Mouse (Mus musculus) CH12F3 (cell line): Measurements from ENCODE around the gene Rap1gap2.

Experiments
- in situ Hi-C: fragments of 300-500 bp; cut with MboI; formaldehyde crosslinking; loops from 2 replicates; pipeline ENCODE4 v1.14.3; 2020; ENCODE audit warnings: low sequenced_read_pairs

The Rap1gap2 gene

GRCm38 (mm10) chr11:74515046-74515445 lies 95.7 kb downstream of the Rap1gap2 start:
- in situ Hi-C loops = no loop called here

GRCm38 (mm10) chr11:74512595-74512994 lies 98.1 kb downstream of the Rap1gap2 start:
- in situ Hi-C loops = no loop called here

GRCm38 (mm10) chr11:74506275-74506674 lies 104.4 kb downstream of the Rap1gap2 start:
- in situ Hi-C loops = no loop called here

DNA sequence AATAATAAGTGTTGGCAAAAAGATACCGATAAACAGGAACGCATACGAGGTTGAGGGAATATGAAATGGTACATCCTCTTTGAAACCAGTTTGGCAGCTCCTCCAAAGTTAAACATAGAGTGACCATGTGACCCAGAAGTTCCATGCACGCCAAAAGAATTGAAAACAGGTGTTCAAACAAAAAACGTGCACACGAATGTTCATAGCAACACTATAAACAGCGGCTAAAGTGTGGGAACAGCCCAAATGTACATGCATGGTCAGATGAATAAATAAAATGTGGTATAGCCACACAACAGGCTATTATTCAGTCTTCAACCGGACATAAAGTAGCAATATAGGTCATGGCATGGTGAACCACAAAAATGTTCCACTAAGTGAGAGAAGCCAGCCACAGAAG lies 108.2 kb downstream of the Rap1gap2 start:
- in situ Hi-C loops = no loop called here

DNA sequence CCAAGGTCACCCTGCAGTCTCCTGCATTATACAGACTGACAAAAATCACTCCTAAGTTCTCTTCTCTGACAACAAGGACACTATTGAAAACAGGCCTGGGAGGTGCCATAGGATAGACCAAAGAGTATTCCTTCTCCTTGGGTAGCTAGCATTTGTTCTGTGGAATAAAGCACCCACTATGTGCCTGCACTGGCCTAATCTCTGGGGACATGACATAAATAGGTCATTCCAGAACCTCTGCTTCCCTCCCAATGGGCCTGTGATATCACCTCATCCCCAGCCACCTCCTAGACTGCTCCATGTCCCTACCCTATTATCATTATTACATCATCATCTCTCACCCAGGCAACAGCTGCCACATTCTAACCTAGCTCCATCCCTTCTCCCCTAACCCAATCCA lies 108.7 kb downstream of the Rap1gap2 start:
- in situ Hi-C loops = no loop called here

- in situ Hi-C loops = no loop called here
Measured at GRCm38 (mm10) chr11:74501061-74501460, 109.7 kb downstream of the Rap1gap2 start.

- in situ Hi-C loops = no loop called here
Measured at GRCm38 (mm10) chr11:74499521-74500099, 111.1 kb downstream of the Rap1gap2 start.

GRCm38 (mm10) chr11:74499058-74499457 lies 111.7 kb downstream of the Rap1gap2 start:
- in situ Hi-C loops = no loop called here

- in situ Hi-C loops = no loop called here
Measured at GRCm38 (mm10) chr11:74496581-74496980, 114.1 kb downstream of the Rap1gap2 start.

- in situ Hi-C loops = no loop called here
Measured at GRCm38 (mm10) chr11:74493936-74494335, 116.8 kb downstream of the Rap1gap2 start.

DNA sequence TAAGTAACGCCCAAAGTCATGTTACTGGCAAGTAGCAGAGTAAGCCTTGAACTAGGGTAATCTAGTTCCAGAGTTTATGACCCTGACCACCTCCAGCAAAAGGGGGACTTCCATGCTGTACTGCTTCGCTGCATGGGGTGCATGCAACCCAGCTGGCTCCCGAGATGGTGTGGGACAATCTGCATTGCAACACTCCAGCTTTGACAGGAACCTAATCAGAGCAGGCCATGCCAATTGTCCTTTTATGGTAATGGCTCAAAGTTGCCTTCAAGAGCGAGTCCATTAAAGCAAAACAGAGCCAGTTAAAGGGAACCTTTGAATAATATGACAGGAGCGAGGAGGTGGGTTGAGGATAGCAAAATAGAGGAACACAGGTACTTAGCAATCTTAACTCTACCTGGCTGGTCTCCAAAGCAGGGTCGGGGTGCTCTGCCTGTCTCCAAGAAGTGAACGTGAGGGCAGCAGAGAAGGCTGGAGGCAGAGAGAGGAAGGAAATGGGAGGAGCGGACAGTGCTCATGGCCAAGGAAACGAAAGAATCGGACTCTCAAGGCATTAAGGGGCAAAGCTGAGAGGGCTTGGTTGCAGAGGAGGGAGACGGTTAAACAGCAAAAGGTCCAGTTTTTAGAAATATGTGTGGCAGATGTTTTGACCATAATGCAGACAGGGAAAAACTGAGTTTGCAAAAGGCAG lies 117.4 kb downstream of the Rap1gap2 start:
- in situ Hi-C loops = no loop called here

- in situ Hi-C loops = no loop called here
Measured at GRCm38 (mm10) chr11:74491130-74491529, 119.6 kb downstream of the Rap1gap2 start.

DNA sequence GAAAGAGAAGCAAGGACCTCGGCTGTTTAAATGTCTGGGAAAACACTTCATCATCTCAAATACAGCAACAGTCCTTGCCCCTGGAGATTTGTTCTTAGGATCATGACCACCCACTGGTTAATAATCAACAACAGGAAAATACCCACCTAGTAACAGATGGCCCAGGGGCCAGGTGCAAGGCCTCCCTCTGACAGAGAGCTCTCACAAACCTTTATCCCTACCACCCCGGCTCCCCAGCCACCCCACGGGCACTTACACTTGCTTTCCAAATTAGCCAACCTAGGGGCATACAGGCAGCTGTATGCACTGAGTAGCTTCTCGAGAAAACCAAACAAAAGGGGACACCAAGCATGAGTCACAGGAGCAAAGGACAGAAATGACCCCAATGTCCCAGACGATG lies 121.5 kb downstream of the Rap1gap2 start:
- in situ Hi-C loops = no loop called here

- in situ Hi-C loops = no loop called here
Measured at GRCm38 (mm10) chr11:74487952-74488351, 122.8 kb downstream of the Rap1gap2 start.

- in situ Hi-C loops = no loop called here
Measured at GRCm38 (mm10) chr11:74485435-74486217, 125.1 kb downstream of the Rap1gap2 start.

GRCm38 (mm10) chr11:74483871-74484270 lies 126.8 kb downstream of the Rap1gap2 start:
- in situ Hi-C loops = no loop called here

DNA sequence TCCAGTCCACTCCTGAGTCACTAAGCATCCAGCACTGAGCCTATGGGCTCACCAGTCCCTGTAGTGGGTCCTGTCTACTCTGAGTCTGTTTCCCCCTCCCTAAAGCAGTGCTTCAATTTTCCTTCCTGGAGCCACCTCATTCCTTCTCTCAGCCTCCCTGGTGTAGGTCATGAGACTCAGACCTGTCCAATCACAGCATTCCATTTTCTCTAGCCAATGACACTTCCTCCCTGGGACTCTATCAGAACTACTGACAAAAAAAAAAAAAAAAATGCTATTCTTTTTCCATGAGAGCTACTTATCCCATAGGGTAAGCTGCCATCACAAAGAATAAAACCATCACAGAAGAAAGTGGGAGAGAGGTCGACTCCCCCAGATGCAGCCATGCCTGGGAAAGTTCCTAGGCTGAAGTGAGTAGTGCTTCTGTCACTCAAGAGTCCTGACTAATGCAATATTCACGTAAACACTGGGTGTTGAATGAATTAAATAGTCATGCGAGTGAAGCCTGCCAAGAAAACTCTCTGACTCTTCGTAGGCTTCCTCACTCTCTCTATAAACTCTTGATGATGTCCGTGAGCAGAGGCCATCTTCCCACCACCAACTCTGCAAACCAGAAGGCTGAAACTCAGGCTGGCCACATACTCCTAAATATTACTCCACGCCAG lies 127.4 kb downstream of the Rap1gap2 start:
- in situ Hi-C loops = no loop called here

DNA sequence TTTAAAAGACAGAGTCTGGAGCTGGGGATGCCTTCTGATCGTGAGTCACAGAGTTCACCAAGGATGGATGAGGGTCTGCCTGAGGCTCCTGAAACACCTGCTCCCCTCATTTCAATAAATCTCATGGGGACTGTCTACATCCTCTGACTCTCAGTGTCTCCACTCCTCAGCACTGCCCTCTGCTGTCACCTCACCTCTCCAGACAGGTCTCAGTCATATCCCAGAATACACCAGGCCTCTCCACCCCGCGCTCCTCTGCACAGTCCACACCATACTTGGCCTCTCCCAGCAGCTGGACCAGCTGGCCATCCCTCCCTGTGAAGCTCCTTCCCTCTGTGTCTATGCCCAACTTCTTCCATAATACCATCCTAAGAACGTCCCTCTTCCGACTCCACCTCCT lies 128.9 kb downstream of the Rap1gap2 start:
- in situ Hi-C loops = no loop called here

DNA sequence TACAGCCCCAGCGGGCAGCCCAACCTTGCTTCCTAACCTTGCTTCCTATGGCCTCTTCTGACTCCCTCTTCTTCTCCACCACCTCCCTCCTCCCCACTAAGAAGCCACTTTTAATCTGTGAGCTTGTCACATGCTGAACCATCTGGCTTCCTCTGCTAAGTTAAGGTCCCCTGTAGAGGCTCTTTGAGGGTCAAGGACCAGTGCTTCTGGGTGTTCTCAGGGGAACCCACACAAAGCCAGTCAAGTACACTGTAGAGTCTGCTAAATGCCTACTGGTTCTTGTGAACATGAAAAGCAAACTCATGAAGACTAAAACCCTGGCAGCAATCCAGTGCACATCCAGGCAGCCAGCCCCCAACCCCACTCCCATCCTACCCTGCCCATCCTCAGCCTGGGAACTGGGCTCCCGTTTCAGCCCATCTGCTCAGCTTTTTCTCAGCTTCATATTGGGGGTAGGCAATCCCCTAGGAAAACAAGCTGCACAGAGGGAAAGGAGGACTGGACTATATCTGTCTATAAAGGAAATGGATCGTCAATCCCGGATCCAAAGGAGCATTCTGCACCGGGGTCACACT lies 130.9 kb downstream of the Rap1gap2 start:
- in situ Hi-C loops = no loop called here

DNA sequence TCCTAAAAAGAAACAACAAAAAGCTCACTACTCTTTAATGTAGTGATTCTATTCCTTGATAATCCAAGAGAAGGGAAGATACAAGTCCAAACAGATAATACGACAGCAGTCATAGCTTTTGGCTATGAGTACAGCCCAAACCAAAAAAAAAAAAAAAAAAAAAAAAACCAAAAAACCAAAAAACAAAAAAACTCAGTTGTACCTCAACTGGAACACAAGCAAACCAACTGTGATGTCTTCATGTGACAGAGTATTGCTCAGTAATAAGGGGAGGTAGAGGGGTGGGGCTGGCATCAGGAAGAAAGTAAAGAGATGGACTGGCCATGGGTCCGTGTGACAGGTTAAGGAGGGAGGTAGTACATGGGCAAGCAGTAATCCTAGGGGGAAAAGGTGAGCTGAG lies 131.8 kb downstream of the Rap1gap2 start:
- in situ Hi-C loops = no loop called here

- in situ Hi-C loops = no loop called here
Measured at GRCm38 (mm10) chr11:74472671-74473070, 138.0 kb downstream of the Rap1gap2 start.
